ENCODE assay signal across 17 mouse cellular contexts in the genomic region with DNA sequence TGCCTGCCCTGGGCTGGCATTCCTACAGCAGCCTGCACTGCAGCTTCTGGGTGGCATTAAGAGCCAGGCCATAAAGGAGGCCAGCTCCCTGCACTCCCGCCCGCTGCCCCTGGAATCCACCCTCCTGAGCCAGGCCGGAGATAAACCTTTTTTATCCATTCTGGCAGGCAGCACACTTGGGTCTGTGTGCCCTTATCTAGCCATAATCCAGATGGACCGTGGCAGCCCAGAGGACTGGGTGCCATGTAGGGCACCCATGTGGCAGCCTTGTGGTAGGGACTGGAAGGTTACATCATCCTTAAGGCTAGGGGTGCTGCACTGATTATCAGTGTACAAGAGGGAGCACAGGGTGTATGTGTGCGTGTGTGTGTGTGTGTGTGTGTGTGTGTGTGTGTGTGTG. TPM values are rescaled to one million over a fixed set of nuclear protein-coding genes. Genes with fewer than 3 reads are reported as not detected.
DNase-seq lines count a peak whose midpoint lies in the region; ATAC-seq lines count a peak whose summit lies in the region.
"Had no signal": no experiment of that assay in that cellular context is flagged by ENCODE, and none has a peak within 500 bp of the region (broad histone marks: within the 10 kb centered on the region; RNA-seq: fewer than 3 reads in every experiment).

No protein-coding gene starts in this region.

- WGBS in forebrain, embryonic 13.5 days = 85% methylated on average over 5 of the region's 5 CpGs
- WGBS in forebrain, embryonic 16.5 days = 78% methylated on average over 5 of the region's 5 CpGs
- 36% methylated on average over 5 of the region's 5 CpGs for WGBS in liver, embryonic 15.5 days (ENCODE audit: insufficient replicate concordance)
- 58% methylated on average over 5 of the region's 5 CpGs for WGBS in liver, embryonic 12.5 days (ENCODE audit: insufficient replicate concordance)

- H3K4me3 ChIP-seq in forebrain, embryonic 13.5 days = no peak overlapping the region
- no peak overlapping the region for H3K4me3 ChIP-seq in forebrain, embryonic 16.5 days (replicated peaks; ENCODE audit: low read length)
- no peak overlapping the region for H3K4me3 ChIP-seq in liver, embryonic 15.5 days (replicated peaks)
- no peak overlapping the region for H3K4me3 ChIP-seq in liver, embryonic 12.5 days
- H3K4me3 ChIP-seq: embryonic facial prominence, embryonic 10.5 days; lung, embryonic 15.5 days; neural tube, embryonic 12.5 days; stomach, embryonic 15.5 days had no signal

- H3K27me3 ChIP-seq in forebrain, embryonic 13.5 days = no peaks in the 10 kb centered on the region; the same call in 1 of the 2 replicates
- H3K27me3 ChIP-seq in forebrain, embryonic 16.5 days (replicated peaks; ENCODE audit: control insufficient read depth, insufficient read depth, low read length) = no peaks in the 10 kb centered on the region
- H3K27me3 ChIP-seq in liver, embryonic 15.5 days = no peaks in the 10 kb centered on the region
- H3K27me3 ChIP-seq in liver, embryonic 12.5 days (replicated peaks) = peaks cover 7% of the 10 kb centered on the region; the same call in 1 of the 2 replicates
- H3K27me3 ChIP-seq: lung, embryonic 15.5 days; neural tube, embryonic 12.5 days; stomach, embryonic 15.5 days had no signal

- ATAC-seq in forebrain, embryonic 13.5 days = no peak
- ATAC-seq in forebrain, embryonic 16.5 days = no peak
- ATAC-seq in liver, embryonic 15.5 days (ENCODE audit: insufficient read depth) = peak; percentile 44; the same call in 1 of the 2 replicates
- ATAC-seq in liver, embryonic 12.5 days = no peak
- ATAC-seq in activated CD4-positive, CD25-positive, alpha-beta regulatory T cell, adult 4 months = no peak

- 0 out of 2 replicates have a peak, but pooled peaks cover 3% of the 10 kb centered on the region for H3K9me3 ChIP-seq in forebrain, embryonic 13.5 days (replicated peaks)
- no peaks in the 10 kb centered on the region for H3K9me3 ChIP-seq in forebrain, embryonic 16.5 days (ENCODE audit: control insufficient read depth, low read length)
- H3K9me3 ChIP-seq in liver, embryonic 15.5 days (replicated peaks) = no peaks in the 10 kb centered on the region
- H3K9me3 ChIP-seq in liver, embryonic 12.5 days (replicated peaks) = no peaks in the 10 kb centered on the region
- H3K9me3 ChIP-seq: embryonic facial prominence, embryonic 10.5 days; lung, embryonic 15.5 days; neural tube, embryonic 12.5 days; stomach, embryonic 15.5 days had no signal

- H3K36me3 ChIP-seq in forebrain, embryonic 13.5 days (ENCODE audit: poor library complexity, severe bottlenecking) = no peaks in the 10 kb centered on the region
- H3K36me3 ChIP-seq in forebrain, embryonic 16.5 days (ENCODE audit: control insufficient read depth, insufficient read depth) = no peaks in the 10 kb centered on the region
- H3K36me3 ChIP-seq in liver, embryonic 15.5 days (replicated peaks) = no peaks in the 10 kb centered on the region
- no peaks in the 10 kb centered on the region for H3K36me3 ChIP-seq in liver, embryonic 12.5 days
- H3K36me3 ChIP-seq: embryonic facial prominence, embryonic 10.5 days; lung, embryonic 15.5 days; neural tube, embryonic 12.5 days; stomach, embryonic 15.5 days had no signal

- DNase-seq in heart, adult 9 months (ENCODE audit: low spot score in 2 of 2) = peak; percentile 71 to 74
- peak; percentile 23 for DNase-seq in heart, postnatal 25 days (ENCODE audit: low spot score)
- no peak for DNase-seq in adrenal gland, postnatal 4 days (ENCODE audit: low spot score in 2 of 2)
- DNase-seq: adrenal gland, postnatal 36 days; cerebellum, postnatal 25 days; gastrocnemius, postnatal 36 days; kidney, adult 9 months had no signal

- 0 out of 2 replicates have a peak, but pooled peaks cover 6% of the 10 kb centered on the region for H3K4me1 ChIP-seq in forebrain, embryonic 13.5 days
- peaks cover 3% of the 10 kb centered on the region; the same call in 1 of the 2 replicates for H3K4me1 ChIP-seq in forebrain, embryonic 16.5 days (replicated peaks; ENCODE audit: control insufficient read depth, insufficient read depth, low read length)
- H3K4me1 ChIP-seq in liver, embryonic 15.5 days (replicated peaks) = no peaks in the 10 kb centered on the region
- H3K4me1 ChIP-seq in liver, embryonic 12.5 days = peaks cover 4% of the 10 kb centered on the region; the same call in 1 of the 2 replicates
- H3K4me1 ChIP-seq: lung, embryonic 15.5 days; stomach, embryonic 15.5 days had no signal

- no peak overlapping the region for H3K4me2 ChIP-seq in forebrain, embryonic 13.5 days
- no peak overlapping the region for H3K4me2 ChIP-seq in forebrain, embryonic 16.5 days (ENCODE audit: low read length)
- no peak overlapping the region for H3K4me2 ChIP-seq in liver, embryonic 15.5 days
- no peak overlapping the region for H3K4me2 ChIP-seq in liver, embryonic 12.5 days
- H3K4me2 ChIP-seq: lung, embryonic 15.5 days; neural tube, embryonic 12.5 days; stomach, embryonic 15.5 days had no signal

- intact Hi-C loops in heart, postnatal 25 days (cut with DNase I) = loop anchor here (5.0 to 10.0 kb wide), 2 partner anchors 158 to 306 kb away; a partner anchor contains a TSS

- H3K27ac ChIP-seq in forebrain, embryonic 13.5 days = no peak overlapping the region
- H3K27ac ChIP-seq in forebrain, embryonic 16.5 days (ENCODE audit: low read length) = no peak overlapping the region
- no peak overlapping the region for H3K27ac ChIP-seq in liver, embryonic 15.5 days (replicated peaks)
- no peak overlapping the region for H3K27ac ChIP-seq in liver, embryonic 12.5 days
- H3K27ac ChIP-seq: embryonic facial prominence, embryonic 10.5 days; lung, embryonic 15.5 days; neural tube, embryonic 12.5 days; stomach, embryonic 15.5 days had no signal

- peak overlapping the region; percentile 34; the same call in 1 of the 2 replicates for H3K9ac ChIP-seq in forebrain, embryonic 13.5 days
- H3K9ac ChIP-seq in forebrain, embryonic 16.5 days (replicated peaks; ENCODE audit: low read depth, low read length) = no peak overlapping the region
- H3K9ac ChIP-seq in liver, embryonic 15.5 days = no peak overlapping the region
- no peak overlapping the region for H3K9ac ChIP-seq in liver, embryonic 12.5 days
- H3K9ac ChIP-seq: lung, embryonic 15.5 days; neural tube, embryonic 12.5 days; stomach, embryonic 15.5 days had no signal

RNA-seq across cellular contexts. Expression of a gene that starts 16.4 kb away (rescaled TPM):
- 6.1 TPM in 2 replicates for polyA plus RNA-seq in forebrain, embryonic 13.5 days (2015; fragmentation: Nextera tagmentation; extraction: Ambion mirVana)
- 8.1 and 13.5 TPM in 2 replicates for polyA plus RNA-seq in forebrain, embryonic 16.5 days (2015; fragmentation: Nextera tagmentation; extraction: Ambion mirVana)
- polyA plus RNA-seq in liver, embryonic 15.5 days (2015; fragmentation: Nextera tagmentation; extraction: Ambion mirVana) = 0.12 and 0.20 TPM in 2 replicates
- polyA plus RNA-seq in liver, embryonic 12.5 days (2016; fragmentation: Nextera tagmentation; extraction: Ambion mirVana) = 0.14 and 0.22 TPM in 2 replicates
- total RNA-seq in heart, postnatal 25 days (2021) = 1 to 10 TPM in 1 of 2 experiments, under 1 TPM in 1; 0.75 to 2.4 TPM
- total RNA-seq in adrenal gland, postnatal 4 days (2021) = 1 to 10 TPM; 3.6 to 5.3 TPM
- not detected for polyA plus RNA-seq in activated CD4-positive, CD25-positive, alpha-beta regulatory T cell, adult 4 months (2017; shearing (Covaris generic))
- total RNA-seq: megakaryocyte, adult 5-6 weeks had no signal

Comparison
In these comparisons a context has a peak if more than half of its experiments do, and no peak if none do; other contexts are left out.
1. DNase-seq: peak in heart, adult 9 months (2 of 2) and heart, postnatal 25 days (single experiment); none in adrenal gland, postnatal 4 days (0 of 2).